Mouse (Mus musculus) bone marrow macrophage, adult 2 months (primary cell): ENCODE results near the gene Eepd1.

Experiments used
- CTCF ChIP-seq: IDR thresholded peaks from 2 replicates; pipeline ENCODE4 v1.5.1; 2012; ENCODE audit warnings: low read depth, mild to moderate bottlenecking, low read length, moderate library complexity
- POLR2A ChIP-seq: IDR thresholded peaks from 2 replicates; pipeline ENCODE4 v1.6.1; 2012; ENCODE audit warnings: mild to moderate bottlenecking, low read depth, low read length, borderline replicate concordance

DNA sequence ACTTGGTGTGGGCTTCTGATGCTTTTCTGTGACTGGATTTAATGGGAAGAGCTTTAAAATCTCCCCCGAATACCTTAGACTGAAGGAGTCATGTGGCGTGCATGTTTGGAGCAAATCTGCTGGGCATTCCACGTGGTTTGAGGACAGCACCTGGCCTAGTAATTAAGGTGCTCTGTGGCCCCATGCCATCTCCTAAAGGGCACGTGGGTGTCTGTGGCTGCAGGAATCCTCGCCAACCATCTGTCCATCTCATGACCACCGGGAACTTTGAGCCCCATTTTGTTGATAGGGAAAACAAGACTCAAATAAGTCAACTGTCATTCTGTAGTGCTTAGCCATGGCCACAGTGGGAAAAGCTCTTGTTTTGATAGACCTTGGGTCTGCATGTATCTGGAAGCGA, 39.5 kb downstream of the Eepd1 start:
- no peak for TF ChIP-seq POLR2A
- no peak for TF ChIP-seq CTCF
